Mouse (Mus musculus) midbrain, embryonic 13.5 days (tissue): ENCODE results near the gene Ccdc157. TPM values are rescaled to one million over a fixed set of nuclear protein-coding genes. Genes with fewer than 3 reads are reported as not detected.

ENCODE experiments used
- ATAC-seq: fragments of 200-750 bp; cut with Nextera tagmentation; 2 replicates; pipeline ENCODE4 v1.8.0; 2017; ENCODE audit warnings: mild to moderate bottlenecking, moderate TSS enrichment, moderate library complexity
- H3K27ac ChIP-seq: fragments of 300-500 bp; sonication (generic); 2 replicates; pipeline ENCODE4 v1.5.1; 2015; ENCODE audit warnings: inconsistent platforms, mild to moderate bottlenecking, moderate library complexity
- H3K27me3 ChIP-seq: fragments of 300-500 bp; sonication (generic); 2 replicates; pipeline ENCODE4 v1.6.1; 2015; ENCODE audit warnings: mild to moderate bottlenecking, inconsistent platforms
- H3K36me3 ChIP-seq: fragments of 300-500 bp; sonication (generic); 2 replicates; pipeline ENCODE4 v1.6.1; 2015; ENCODE audit warnings: mild to moderate bottlenecking, inconsistent platforms
- H3K4me1 ChIP-seq: fragments of 300-500 bp; sonication (generic); replicated peaks from 2 replicates; pipeline ENCODE4 v1.6.1; 2015; ENCODE audit warnings: inconsistent platforms
- H3K4me2 ChIP-seq: fragments of 300-500 bp; sonication (generic); replicated peaks from 2 replicates; pipeline ENCODE4 v1.6.1; 2015; ENCODE audit warnings: moderate library complexity, mild to moderate bottlenecking, inconsistent platforms
- H3K4me3 ChIP-seq: fragments of 300-500 bp; sonication (generic); replicated peaks from 2 replicates; pipeline ENCODE4 v1.5.1; 2015; ENCODE audit warnings: mild to moderate bottlenecking, inconsistent platforms
- H3K9ac ChIP-seq: fragments of 300-500 bp; sonication (generic); replicated peaks from 2 replicates; pipeline ENCODE4 v1.6.1; 2015; ENCODE audit warnings: mild to moderate bottlenecking, inconsistent platforms
- H3K9me3 ChIP-seq: fragments of 300-500 bp; sonication (generic); 2 replicates; pipeline ENCODE4 v1.6.1; 2016; ENCODE audit warnings: mild to moderate bottlenecking, inconsistent platforms
- whole genome bisulfite sequencing: fragments of 180-500 bp; shearing (Covaris S2); methylation state at CpG from one replicate; pipeline ENCODE4 v1.1.7; 2015; 5-methylcytosine and 5-hydroxymethylcytosine counted together
- microRNA-seq: library from miRNA; unstranded; fragments of <30 nt; microRNA quantifications from one replicate; pipeline ENCODE4, GENCODE M21; 2016
- polyA plus RNA-seq: library from polyadenylated mRNA; unstranded; fragments of >200 nt; fragmentation: Nextera tagmentation; extraction: Ambion mirVana; gene quantifications from 2 replicates; pipeline ENCODE4 v1.2.1, GENCODE M21; 2015

The Ccdc157 gene
- polyA plus RNA-seq, 1 experiment from 2014 or later, result 8.1 TPM

- Histone ChIP-seq H3K4me3 (peak within 1 kb of the TSS; percentile 50), H3K36me3 (peaks cover 16% of the 10 kb centered on the region), H3K9me3 (peaks cover 3% of the 10 kb centered on the region; the same call in 1 of the 2 replicates), H3K4me1 (peaks cover 23% of the 10 kb centered on the region), H3K9ac (peak within 1 kb of the TSS; percentile 61), H3K27ac (peak within 1 kb of the TSS; percentile 77), H3K27me3 (no peaks in the 10 kb centered on the region), H3K4me2 (peak within 1 kb of the TSS; percentile 83)
- 0 out of 2 replicates have a peak, but pooled peaks have one; percentile 0 for ATAC-seq
- 8% methylated on average over 34 of the region's 34 CpGs for WGBS
Observed at GRCm38 (mm10) chr11:4095171-4096053, 64.7 kb downstream of the Ccdc157 start, which contains the start of gene Mtfp1. Gene Mtfp1 (minus strand): TSS chr11:4095445.

- peaks cover 16% of the 10 kb centered on the region for H3K36me3 ChIP-seq
- H3K4me1 ChIP-seq, result peaks cover 23% of the 10 kb centered on the region
- peak overlapping the region; percentile 55 for H3K9ac ChIP-seq
- peak overlapping the region; percentile 83 for H3K4me2 ChIP-seq
- no peaks in the 10 kb centered on the region for H3K27me3 ChIP-seq
- no peak for ATAC-seq
- peak overlapping the region; percentile 59 for H3K27ac ChIP-seq
- peaks cover 3% of the 10 kb centered on the region; the same call in 1 of the 2 replicates for H3K9me3 ChIP-seq
- H3K4me3 ChIP-seq, result peak overlapping the region; percentile 50
- 4% methylated on average over 24 of the region's 24 CpGs for WGBS
Observed at GRCm38 (mm10) chr11:4094378-4095170, 65.5 kb downstream of the Ccdc157 start.

- Histone ChIP-seq H3K27ac (no peak overlapping the region), H3K27me3 (no peaks in the 10 kb centered on the region), H3K9me3 (peaks cover 3% of the 10 kb centered on the region; the same call in 1 of the 2 replicates), H3K36me3 (peaks cover 16% of the 10 kb centered on the region), H3K4me1 (peaks cover 23% of the 10 kb centered on the region), H3K4me2 (peak overlapping the region; percentile 83), H3K9ac (0 out of 2 replicates have a peak overlapping the region, but pooled peaks have one; percentile 10), H3K4me3 (peak overlapping the region; percentile 50; the same call in 1 of the 2 replicates)
- 86% methylated on average over 18 of the region's 18 CpGs for WGBS
- no peak for ATAC-seq
Observed at GRCm38 (mm10) chr11:4093459-4094377, 66.4 kb downstream of the Ccdc157 start.

Small RNA genes within 50 kb of the gene (microRNA-seq; reads per million reads assigned to microRNA genes)
- 3.9 reads per million, percentile 16 among the genes with 10 or more reads in this experiment for gene Mir3060

Other genes with a start within 250 kb of the Ccdc157 start
- 10.3 TPM in 2 replicates for gene Slc35e4, start 245.6 kb downstream of the Ccdc157 start, polyA plus RNA-seq
- 16.6 and 20.3 TPM in 2 replicates for gene Tcn2, start 228.1 kb downstream of the Ccdc157 start, polyA plus RNA-seq
- gene Pes1, start 196.3 kb downstream of the Ccdc157 start, polyA plus RNA-seq, result 67.5 and 70.2 TPM in 2 replicates
- gene 4930556J24Rik, start 183.5 kb downstream of the Ccdc157 start, polyA plus RNA-seq, result 0.13 TPM in 1 of 2 replicates, not detected in the other
- gene Gal3st1, start 176.7 kb downstream of the Ccdc157 start, polyA plus RNA-seq, result 1.4 and 1.5 TPM in 2 replicates
- gene Sec14l4, start 128.8 kb downstream of the Ccdc157 start, polyA plus RNA-seq, result not detected in 2 replicates
- gene Sec14l3, start 95.5 kb downstream of the Ccdc157 start, polyA plus RNA-seq, result 0.26 TPM in 1 of 2 replicates, not detected in the other
- gene Mtfp1, start 64.8 kb downstream of the Ccdc157 start, polyA plus RNA-seq, result 4.9 and 6.6 TPM in 2 replicates
- gene Sec14l2, start 36.9 kb downstream of the Ccdc157 start, polyA plus RNA-seq, result 2.3 and 3.2 TPM in 2 replicates
- gene Rnf215, start 25.1 kb downstream of the Ccdc157 start, polyA plus RNA-seq, result 43.9 and 45.9 TPM in 2 replicates
- 65.8 and 66.7 TPM in 2 replicates for gene Sf3a1, start 57 bp upstream of the Ccdc157 start, polyA plus RNA-seq
- 24.2 and 24.6 TPM in 2 replicates for gene Tbc1d10a, start 26.5 kb upstream of the Ccdc157 start, polyA plus RNA-seq
- gene Castor1, start 57.9 kb upstream of the Ccdc157 start, polyA plus RNA-seq, result 1.5 and 1.6 TPM in 2 replicates
- gene Osm, start 76.1 kb upstream of the Ccdc157 start, polyA plus RNA-seq, result 0.12 TPM in 1 of 2 replicates, not detected in the other
- 0.19 TPM in 1 of 2 replicates, not detected in the other for gene Lif, start 97.3 kb upstream of the Ccdc157 start, polyA plus RNA-seq